Mouse (Mus musculus) layer of hippocampus, adult 6 months (tissue): Measurements from ENCODE around the gene Rsl1. TPM values are rescaled to one million over a fixed set of nuclear protein-coding genes. Genes with fewer than 3 reads are reported as not detected.

Source experiments
- long read RNA-seq, 2 experiments: library from polyadenylated mRNA; unstranded; transcript quantifications; one replicate each; pipeline ENCODE4 v2.0.0; 2019 to 2020
- polyA plus RNA-seq: library from polyadenylated mRNA; unstranded; fragments of <200 nt; fragmentation: Nextera tagmentation; gene quantifications from 2 replicates; pipeline ENCODE4 v1.2.3, GENCODE M21; 2021

Gene Rsl1
- polyA plus RNA-seq = 1.5 and 2.0 TPM in 2 replicates
- long read RNA-seq, experiment 1, partial matches to known transcripts = 0 of 2 reads
- long read RNA-seq, experiment 1, other reads (novel, unspliced or antisense) = 1 of 2 reads
- long read RNA-seq, experiment 2, partial matches to known transcripts = 1 of 13 reads
- long read RNA-seq, experiment 2, other reads (novel, unspliced or antisense) = 10 of 13 reads

DNA sequence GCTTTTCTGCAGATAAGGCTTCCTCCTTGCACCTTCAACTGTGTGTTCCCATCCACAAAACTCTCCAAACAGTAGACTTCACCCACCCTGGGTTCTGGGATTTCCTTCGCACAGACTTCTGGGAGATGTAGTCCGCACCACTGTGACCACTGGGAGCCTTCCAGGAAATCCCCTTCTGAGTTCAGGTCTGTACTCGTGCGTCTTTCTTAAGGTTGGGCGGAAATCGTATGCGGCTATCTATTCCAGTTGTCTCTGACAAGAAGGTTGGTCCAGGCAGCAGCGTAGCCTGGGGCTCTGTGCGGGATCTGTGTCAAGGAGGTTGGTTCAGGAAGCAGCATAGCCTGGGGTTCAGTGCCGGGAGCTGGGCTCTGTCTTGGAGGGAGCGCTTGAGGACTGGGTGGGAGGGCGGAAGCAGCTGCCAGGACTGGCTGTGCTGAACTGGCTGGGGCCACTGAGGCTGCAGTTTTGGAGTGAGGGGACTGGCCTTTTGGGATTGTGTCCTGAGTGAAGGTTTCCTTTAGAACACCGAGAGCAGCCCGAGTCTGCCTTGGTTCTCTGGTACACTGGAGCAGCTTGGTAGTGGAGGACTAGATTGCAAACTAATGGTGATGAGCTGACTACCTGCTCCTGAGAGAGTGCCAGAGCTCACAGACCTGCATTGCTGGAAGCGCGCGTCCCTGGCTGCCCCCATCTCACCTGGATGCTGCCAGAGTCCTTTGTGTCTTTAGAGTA is at the start of gene Rsl1:
Gene Rsl1, plus strand, starts transcription at position 192 of the 732 bp plus-strand sequence.

GRCm38 (mm10) chr13:67194340-67194894 is 21.4 kb downstream of the Rsl1 start, which contains the start of gene Zfp455:
Zfp455 (plus strand) TSS chr13:67194506.

Other genes starting within 250 kb of the Rsl1 start
- gene Zfp712, start 112.0 kb upstream of the Rsl1 start, polyA plus RNA-seq = 2.2 and 3.4 TPM in 2 replicates
- gene Zfp708, start 75.2 kb upstream of the Rsl1 start, polyA plus RNA-seq = 1.4 and 2.3 TPM in 2 replicates
- 1.3 and 1.8 TPM in 2 replicates for gene Gm28557, start 64.6 kb upstream of the Rsl1 start, polyA plus RNA-seq
- 0.09 TPM in 1 of 2 replicates, not detected in the other for gene Rslcan18, start 56.9 kb upstream of the Rsl1 start, polyA plus RNA-seq
- gene Zfp759, start 51.5 kb upstream of the Rsl1 start, polyA plus RNA-seq = 1.4 and 1.8 TPM in 2 replicates
- gene Zfp455, start 21.3 kb downstream of the Rsl1 start, polyA plus RNA-seq = 0.87 and 1.0 TPM in 2 replicates
- 2.7 TPM in 2 replicates for gene Zfp458, start 105.3 kb downstream of the Rsl1 start, polyA plus RNA-seq
- 0.26 and 0.28 TPM in 2 replicates for gene Zfp457, start 133.3 kb downstream of the Rsl1 start, polyA plus RNA-seq
- gene Zfp595, start 159.4 kb downstream of the Rsl1 start, polyA plus RNA-seq = 0.54 and 0.89 TPM in 2 replicates
- gene Gm28044, start 187.4 kb downstream of the Rsl1 start, polyA plus RNA-seq = 0.56 TPM in 1 of 2 replicates, not detected in the other
- gene Zfp953, start 187.4 kb downstream of the Rsl1 start, polyA plus RNA-seq = 0.18 and 0.21 TPM in 2 replicates
- gene Gm28041, start 202.6 kb downstream of the Rsl1 start, polyA plus RNA-seq = 0.48 TPM in 1 of 2 replicates, not detected in the other
- gene Zfp456, start 202.6 kb downstream of the Rsl1 start, polyA plus RNA-seq = 0.30 and 0.43 TPM in 2 replicates
- 1.0 and 2.2 TPM in 2 replicates for gene Zfp429, start 226.6 kb downstream of the Rsl1 start, polyA plus RNA-seq
- gene Zfp459, start 248.2 kb downstream of the Rsl1 start, polyA plus RNA-seq = 0.68 and 1.3 TPM in 2 replicates